Mouse (Mus musculus) neural tube, embryonic 13.5 days (tissue): ENCODE measurements around the gene Gm20431. TPM values are rescaled to one million over a fixed set of nuclear protein-coding genes. Genes with fewer than 3 reads are reported as not detected.

Experiments
- ATAC-seq: fragments of 200-750 bp; cut with Nextera tagmentation; 2 replicates; pipeline ENCODE4 v1.8.0; 2017; ENCODE audit warnings: low read depth, mild to moderate bottlenecking, moderate TSS enrichment, moderate library complexity
- H3K27ac ChIP-seq: fragments of 300-500 bp; sonication (generic); replicated peaks from 2 replicates; pipeline ENCODE4 v1.5.1; 2015; ENCODE audit warnings: moderate library complexity, mild to moderate bottlenecking, inconsistent platforms
- H3K27me3 ChIP-seq: fragments of 300-500 bp; sonication (generic); 2 replicates; pipeline ENCODE4 v1.6.1; 2015; ENCODE audit warnings: mild to moderate bottlenecking, inconsistent platforms
- H3K36me3 ChIP-seq: fragments of 300-500 bp; sonication (generic); 2 replicates; pipeline ENCODE4 v1.6.1; 2015; ENCODE audit warnings: mild to moderate bottlenecking, inconsistent platforms
- H3K4me1 ChIP-seq: fragments of 300-500 bp; sonication (generic); replicated peaks from 2 replicates; pipeline ENCODE4 v1.6.1; 2015; ENCODE audit warnings: inconsistent platforms
- H3K4me2 ChIP-seq: fragments of 300-500 bp; sonication (generic); 2 replicates; pipeline ENCODE4 v1.6.1; 2015; ENCODE audit warnings: inconsistent platforms, mild to moderate bottlenecking, moderate library complexity
- H3K4me3 ChIP-seq: fragments of 300-500 bp; sonication (generic); 2 replicates; pipeline ENCODE4 v1.5.1; 2015; ENCODE audit warnings: mild to moderate bottlenecking, inconsistent platforms
- H3K9ac ChIP-seq: fragments of 300-500 bp; sonication (generic); 2 replicates; pipeline ENCODE4 v1.6.1; 2015; ENCODE audit warnings: moderate library complexity, mild to moderate bottlenecking, inconsistent platforms
- H3K9me3 ChIP-seq: fragments of 300-500 bp; sonication (generic); 2 replicates; pipeline ENCODE4 v1.6.1; 2016; ENCODE audit warnings: inconsistent platforms
- WGBS: fragments of 180-500 bp; shearing (Covaris S2); methylation state at CpG from one replicate; pipeline ENCODE4 v1.1.7; 2015; 5-methylcytosine and 5-hydroxymethylcytosine counted together
- polyA plus RNA-seq: library from polyadenylated mRNA; unstranded; fragments of >200 nt; fragmentation: Nextera tagmentation; extraction: Ambion mirVana; gene quantifications from 2 replicates; pipeline ENCODE4 v1.2.1, GENCODE M21; 2015

Gene Gm20431
- polyA plus RNA-seq: 9.1 and 9.3 TPM in 2 replicates

DNA sequence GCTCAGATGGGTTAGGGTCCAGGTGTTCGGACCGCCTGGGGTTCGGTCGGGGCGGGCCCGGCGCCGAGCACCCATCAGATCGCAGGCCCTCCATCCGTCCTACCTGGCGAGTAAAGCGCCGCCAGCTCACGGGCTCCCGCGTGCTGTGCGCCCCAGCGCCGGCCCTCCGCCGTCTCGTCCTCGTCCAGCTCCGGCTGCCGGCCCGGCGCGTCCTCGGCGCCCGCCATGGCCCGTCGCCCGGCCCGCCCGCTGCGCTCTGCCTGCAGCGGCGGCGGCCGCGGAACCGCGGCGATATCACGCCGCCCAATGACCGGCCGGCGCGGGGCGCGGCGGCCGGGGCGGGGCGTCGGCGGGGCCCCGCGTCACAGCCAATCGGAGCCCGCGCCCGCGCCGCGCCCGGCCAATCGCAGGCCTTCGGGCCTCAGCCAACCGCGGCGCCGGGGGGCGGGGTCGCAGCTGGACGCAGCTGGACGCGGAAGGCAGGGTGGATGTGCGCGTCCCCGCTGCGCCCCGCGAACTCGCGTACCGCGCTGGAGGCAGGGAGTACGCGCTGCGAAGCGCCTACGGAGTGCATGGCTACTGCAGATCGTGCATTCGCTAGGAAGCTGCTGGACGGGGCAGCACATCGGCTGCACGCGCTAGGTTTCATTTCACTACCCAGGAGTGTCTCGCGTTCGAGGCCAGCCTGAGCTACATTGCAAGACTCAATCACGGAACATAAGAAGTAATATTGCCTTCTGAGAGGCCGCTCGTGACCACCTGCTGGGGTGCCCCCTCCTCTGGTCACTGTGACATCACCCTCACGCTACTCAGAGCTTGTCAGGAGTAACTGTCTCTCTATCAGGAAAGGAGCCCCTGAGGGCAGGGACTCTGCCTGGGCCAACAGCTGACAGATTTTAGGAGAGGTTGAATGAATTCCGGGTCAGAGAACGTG is at the start of gene Gm20431:
TSS of gene Gm20431 (minus strand) at position 227 of the 934 bp plus-strand sequence.
- whole genome bisulfite sequencing: under 1% methylated on average over 105 of the region's 110 CpGs

DNA sequence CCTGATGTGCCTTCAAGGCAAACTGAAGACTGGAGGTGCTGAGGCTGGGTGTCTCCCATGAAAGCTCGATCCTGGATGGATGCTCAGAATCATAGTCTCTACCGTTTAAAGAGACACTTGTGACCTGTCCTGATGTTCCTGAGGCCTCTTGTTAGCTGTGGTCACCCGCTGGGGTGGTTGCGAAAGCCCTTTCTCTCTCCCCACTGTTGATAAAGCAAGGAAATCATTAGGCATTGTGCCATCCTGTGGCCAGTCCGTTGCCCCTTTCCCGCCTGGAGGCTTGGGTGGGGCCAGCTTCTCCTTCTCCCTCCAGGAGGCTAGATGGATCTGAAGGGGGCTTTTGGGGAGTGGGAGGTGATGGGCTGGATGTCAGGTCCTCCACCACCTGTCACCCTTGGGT is 49.3 kb upstream of the Gm20431 start:
- Histone ChIP-seq H3K9me3 (no peaks in the 10 kb centered on the region), H3K36me3 (no peaks in the 10 kb centered on the region), H3K27ac (no peak overlapping the region), H3K4me3 (no peak overlapping the region), H3K4me1 (0 out of 2 replicates have a peak, but pooled peaks cover 6% of the 10 kb centered on the region), H3K4me2 (no peak overlapping the region), H3K27me3 (no peaks in the 10 kb centered on the region), H3K9ac (no peak overlapping the region)
- no peak for ATAC-seq
- 54% methylated on average over 6 of the region's 6 CpGs for WGBS

More for the DNA sequence above, at the start of gene Gm20431:
- Histone ChIP-seq H3K4me1 (peaks cover 39% of the 10 kb centered on the region), H3K27me3 (peaks cover 12% of the 10 kb centered on the region), H3K4me2 (peak within 1 kb of the TSS; percentile 98), H3K36me3 (peaks cover 10% of the 10 kb centered on the region; the same call in 1 of the 2 replicates), H3K9ac (peak within 1 kb of the TSS; percentile 92), H3K4me3 (peak within 1 kb of the TSS; percentile 86), H3K27ac (peak within 1 kb of the TSS; percentile 73), H3K9me3 (no peaks in the 10 kb centered on the region)
- peak; percentile 93 for ATAC-seq

DNA sequence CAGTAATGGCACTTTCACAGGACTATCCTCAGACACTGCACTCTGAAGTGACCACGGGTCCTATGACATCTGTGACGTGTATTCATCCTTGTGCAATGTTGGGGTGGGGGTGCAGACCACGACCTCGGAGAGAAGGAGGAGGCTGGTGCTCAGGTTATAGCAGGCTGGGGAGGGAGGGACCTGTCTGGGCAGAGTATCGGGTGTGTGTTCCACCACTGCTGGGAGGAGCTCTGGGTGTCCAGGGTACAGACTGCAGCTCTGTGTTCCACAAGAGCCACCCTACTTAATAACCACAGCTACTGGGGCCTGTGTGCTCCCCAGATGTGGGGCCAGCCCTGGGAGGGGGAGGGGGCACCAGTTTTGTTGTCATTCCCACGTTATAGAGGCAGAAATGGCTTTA is 48.7 kb upstream of the Gm20431 start:
- H3K27ac ChIP-seq: no peak overlapping the region
- no peaks in the 10 kb centered on the region for H3K27me3 ChIP-seq
- no peak for ATAC-seq
- H3K4me2 ChIP-seq: no peak overlapping the region
- H3K36me3 ChIP-seq: no peaks in the 10 kb centered on the region
- 70% methylated on average over 6 of the region's 6 CpGs for WGBS
- H3K9ac ChIP-seq: no peak overlapping the region
- H3K4me3 ChIP-seq: no peak overlapping the region
- H3K9me3 ChIP-seq: no peaks in the 10 kb centered on the region
- H3K4me1 ChIP-seq: 0 out of 2 replicates have a peak, but pooled peaks cover 6% of the 10 kb centered on the region

DNA sequence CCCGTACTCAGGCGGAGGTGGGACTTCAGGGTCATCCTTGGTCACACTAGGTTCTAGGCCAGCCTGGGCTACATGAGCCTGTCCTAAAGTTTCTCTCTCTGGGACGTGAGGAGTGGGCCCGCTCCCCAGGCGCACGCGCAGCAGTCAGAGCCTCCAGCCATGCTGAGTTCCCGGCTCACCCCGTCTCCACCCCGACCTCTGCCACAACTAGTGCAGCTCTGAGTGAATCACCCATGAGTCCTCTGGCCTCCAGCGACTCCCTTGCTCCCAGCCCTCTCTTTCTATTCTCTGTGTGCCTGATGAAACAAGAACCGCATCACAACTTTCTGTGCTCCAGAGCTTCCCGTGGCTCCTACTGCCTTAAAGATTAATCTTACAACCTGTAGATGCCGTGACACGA is 47.1 kb upstream of the Gm20431 start:
- Histone ChIP-seq H3K27ac (no peak overlapping the region), H3K9me3 (no peaks in the 10 kb centered on the region), H3K4me2 (no peak overlapping the region), H3K36me3 (no peaks in the 10 kb centered on the region), H3K27me3 (no peaks in the 10 kb centered on the region), H3K9ac (no peak overlapping the region), H3K4me1 (0 out of 2 replicates have a peak, but pooled peaks cover 6% of the 10 kb centered on the region), H3K4me3 (no peak overlapping the region)
- 67% methylated on average over 15 of the region's 15 CpGs for WGBS
- ATAC-seq: no peak

DNA sequence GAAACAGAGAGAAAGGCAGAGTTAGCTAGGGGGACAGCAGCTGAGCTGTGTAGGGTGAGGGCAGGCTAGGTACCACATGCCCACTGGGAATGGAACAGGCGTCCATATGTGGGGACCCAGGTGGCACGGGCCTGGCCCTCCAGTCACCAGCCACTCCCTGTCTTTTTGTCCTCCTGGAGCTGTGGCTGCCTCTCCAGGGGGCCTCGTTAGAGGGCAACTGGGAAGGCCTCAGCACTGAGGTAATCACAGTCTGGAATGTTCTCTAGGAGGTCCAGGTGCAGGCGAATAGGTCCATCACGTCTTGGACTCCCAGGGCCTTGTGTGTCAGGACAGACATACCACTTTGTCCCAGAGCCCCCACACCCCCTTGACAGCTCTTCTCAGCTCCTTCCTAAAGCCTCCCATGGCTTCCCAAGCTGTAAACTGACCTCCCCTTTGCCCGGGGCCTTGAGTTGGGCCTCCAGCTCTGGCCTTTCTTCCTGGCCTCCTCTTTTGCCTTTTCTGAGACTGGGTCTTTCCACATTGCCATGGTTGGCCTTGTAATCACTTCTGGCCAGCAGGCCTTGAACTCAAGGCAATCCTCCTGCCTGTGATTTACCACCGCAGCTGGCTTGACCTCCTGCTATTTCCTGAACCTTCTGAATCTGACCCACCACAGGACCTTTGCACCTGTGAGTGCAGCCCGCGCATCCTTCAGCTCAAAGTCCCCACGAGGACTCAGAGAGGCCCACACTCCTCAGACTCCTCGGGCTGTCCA is 45.1 kb upstream of the Gm20431 start:
- H3K4me3 ChIP-seq: no peak overlapping the region
- 0 out of 2 replicates have a peak, but pooled peaks cover 6% of the 10 kb centered on the region for H3K4me1 ChIP-seq
- 71% methylated on average over 11 of the region's 11 CpGs for WGBS
- no peak for ATAC-seq
- no peak overlapping the region for H3K27ac ChIP-seq
- H3K4me2 ChIP-seq: no peak overlapping the region
- H3K36me3 ChIP-seq: no peaks in the 10 kb centered on the region
- no peak overlapping the region for H3K9ac ChIP-seq
- no peaks in the 10 kb centered on the region for H3K27me3 ChIP-seq
- no peaks in the 10 kb centered on the region for H3K9me3 ChIP-seq

DNA sequence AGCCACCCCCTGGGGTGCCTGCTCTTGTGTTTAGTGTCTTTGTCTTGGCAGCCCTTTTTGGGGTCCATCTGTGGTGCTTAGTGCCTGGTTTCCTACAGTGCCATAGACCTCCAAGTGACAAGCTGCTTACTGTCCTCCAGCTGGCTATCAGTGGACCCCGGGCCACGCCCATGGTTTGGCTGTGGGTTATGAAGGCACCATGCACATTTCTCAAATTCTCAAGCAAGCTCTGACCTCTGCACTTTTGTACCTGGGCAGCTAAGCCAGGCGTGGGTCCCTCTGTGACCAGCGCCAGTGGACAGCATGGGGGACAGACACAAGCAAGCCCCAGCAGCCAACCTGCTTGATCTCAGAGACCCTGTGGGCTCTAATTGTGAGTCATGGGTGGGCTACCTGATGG is 43.1 kb upstream of the Gm20431 start:
- ATAC-seq: no peak
- H3K9me3 ChIP-seq: no peaks in the 10 kb centered on the region
- H3K27me3 ChIP-seq: no peaks in the 10 kb centered on the region
- H3K27ac ChIP-seq: no peak overlapping the region
- H3K4me1 ChIP-seq: 0 out of 2 replicates have a peak, but pooled peaks cover 6% of the 10 kb centered on the region
- no peak overlapping the region for H3K4me3 ChIP-seq
- H3K36me3 ChIP-seq: no peaks in the 10 kb centered on the region
- H3K4me2 ChIP-seq: no peak overlapping the region
- WGBS: 88% methylated on average over 4 of the region's 4 CpGs
- H3K9ac ChIP-seq: no peak overlapping the region

DNA sequence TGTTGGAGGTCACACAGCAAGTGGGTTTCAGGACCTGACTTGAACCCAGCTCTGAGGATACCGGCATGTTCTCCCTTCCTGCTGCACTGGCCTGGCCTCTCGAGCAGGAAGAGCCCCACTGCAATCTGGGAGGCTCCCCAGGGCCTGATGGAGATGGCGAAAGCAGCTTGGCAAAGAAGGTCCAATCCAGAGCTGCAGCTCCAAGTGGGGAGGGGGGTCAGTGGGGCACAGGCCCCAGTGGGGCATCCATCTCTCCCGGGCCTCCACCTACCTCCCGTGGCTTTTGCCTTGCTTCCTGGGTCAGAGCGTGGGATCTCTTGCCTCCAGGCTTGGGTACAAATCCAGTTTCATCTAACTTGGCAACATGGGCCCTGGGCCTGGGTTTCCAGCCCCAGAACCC is 40.8 kb upstream of the Gm20431 start:
- no peak for ATAC-seq
- no peaks in the 10 kb centered on the region for H3K9me3 ChIP-seq
- H3K27ac ChIP-seq: no peak overlapping the region
- H3K9ac ChIP-seq: no peak overlapping the region
- no peak overlapping the region for H3K4me3 ChIP-seq
- H3K36me3 ChIP-seq: no peaks in the 10 kb centered on the region
- 0 out of 2 replicates have a peak, but pooled peaks cover 6% of the 10 kb centered on the region for H3K4me1 ChIP-seq
- no peak overlapping the region for H3K4me2 ChIP-seq
- H3K27me3 ChIP-seq: no peaks in the 10 kb centered on the region
- WGBS: 80% methylated on average over 6 of the region's 6 CpGs

DNA sequence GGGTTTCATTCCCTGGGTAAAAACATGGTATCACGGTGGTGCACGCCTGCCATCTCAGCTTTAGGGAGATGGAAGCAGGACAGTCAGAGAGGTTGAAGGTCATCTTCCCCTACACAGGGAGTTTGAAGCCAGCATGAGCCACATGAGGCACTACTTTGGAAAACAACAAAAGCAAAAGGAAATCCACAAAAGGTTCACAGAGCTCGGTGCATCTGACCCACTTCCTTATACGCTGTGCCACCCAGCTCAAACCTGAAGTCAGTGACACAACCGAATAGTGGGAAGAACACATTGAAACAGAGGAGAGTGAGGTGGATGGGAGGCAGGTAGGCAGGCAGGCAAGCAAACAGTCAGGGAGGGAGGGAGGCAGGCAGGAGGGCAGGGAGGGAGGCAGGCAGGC is 40.2 kb upstream of the Gm20431 start:
- Histone ChIP-seq H3K4me2 (no peak overlapping the region), H3K9ac (no peak overlapping the region), H3K9me3 (no peaks in the 10 kb centered on the region), H3K4me1 (0 out of 2 replicates have a peak, but pooled peaks cover 6% of the 10 kb centered on the region), H3K36me3 (no peaks in the 10 kb centered on the region), H3K4me3 (no peak overlapping the region), H3K27me3 (no peaks in the 10 kb centered on the region), H3K27ac (no peak overlapping the region)
- ATAC-seq: no peak
- WGBS: 70% methylated on average over 5 of the region's 5 CpGs

DNA sequence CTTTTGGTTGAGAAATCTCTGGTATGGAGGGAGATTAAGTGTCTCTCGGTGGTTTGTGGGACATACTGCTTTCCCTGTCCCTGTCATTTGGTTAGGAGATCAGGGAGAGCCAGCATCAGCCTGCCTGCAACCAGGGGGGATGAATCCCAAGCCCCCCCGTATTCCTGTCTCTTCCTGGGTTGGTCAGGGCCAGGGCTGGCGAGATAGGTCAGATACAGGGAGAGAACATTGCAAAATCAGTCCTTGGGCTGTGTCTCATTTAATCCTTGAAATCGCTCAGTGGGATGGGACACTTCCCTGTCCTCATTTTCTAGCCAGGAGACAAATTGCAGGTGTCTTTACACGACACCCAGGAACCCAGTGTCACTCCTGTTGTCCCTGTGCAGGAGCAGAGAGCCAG is 38.7 kb upstream of the Gm20431 start:
- H3K9me3 ChIP-seq: peaks cover 5% of the 10 kb centered on the region
- no peaks in the 10 kb centered on the region for H3K27me3 ChIP-seq
- WGBS: 83% methylated on average over 5 of the region's 5 CpGs
- ATAC-seq: no peak
- H3K4me3 ChIP-seq: no peak overlapping the region
- no peak overlapping the region for H3K4me2 ChIP-seq
- H3K27ac ChIP-seq: no peak overlapping the region
- H3K9ac ChIP-seq: no peak overlapping the region
- no peaks in the 10 kb centered on the region for H3K36me3 ChIP-seq
- no peaks in the 10 kb centered on the region for H3K4me1 ChIP-seq

DNA sequence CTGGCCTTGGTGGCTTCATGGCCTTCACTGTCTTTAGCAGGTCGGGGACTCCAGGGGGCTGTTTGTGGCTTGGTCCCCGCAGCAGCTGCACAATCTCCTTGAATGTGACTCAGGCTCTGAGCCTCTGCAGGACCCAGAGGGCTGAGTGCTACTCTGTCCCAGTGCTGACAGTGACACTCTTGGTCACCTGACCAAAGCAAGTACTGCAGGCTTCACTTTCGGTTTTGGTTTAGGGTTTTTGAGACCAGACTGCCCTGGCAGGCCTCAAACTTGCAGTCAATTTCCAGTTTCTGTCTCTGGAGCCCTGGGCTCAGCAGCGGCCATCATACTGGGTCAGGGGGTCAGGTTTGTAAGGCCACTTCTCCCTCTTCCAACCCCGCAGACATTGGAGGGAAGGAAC is 36.6 kb upstream of the Gm20431 start:
- Histone ChIP-seq H3K9me3 (peaks cover 6% of the 10 kb centered on the region), H3K27me3 (peaks cover 4% of the 10 kb centered on the region), H3K4me1 (no peaks in the 10 kb centered on the region), H3K36me3 (no peaks in the 10 kb centered on the region), H3K4me2 (no peak overlapping the region), H3K4me3 (no peak overlapping the region), H3K9ac (no peak overlapping the region), H3K27ac (no peak overlapping the region)
- 62% methylated on average over 5 of the region's 5 CpGs for whole genome bisulfite sequencing
- ATAC-seq: no peak

DNA sequence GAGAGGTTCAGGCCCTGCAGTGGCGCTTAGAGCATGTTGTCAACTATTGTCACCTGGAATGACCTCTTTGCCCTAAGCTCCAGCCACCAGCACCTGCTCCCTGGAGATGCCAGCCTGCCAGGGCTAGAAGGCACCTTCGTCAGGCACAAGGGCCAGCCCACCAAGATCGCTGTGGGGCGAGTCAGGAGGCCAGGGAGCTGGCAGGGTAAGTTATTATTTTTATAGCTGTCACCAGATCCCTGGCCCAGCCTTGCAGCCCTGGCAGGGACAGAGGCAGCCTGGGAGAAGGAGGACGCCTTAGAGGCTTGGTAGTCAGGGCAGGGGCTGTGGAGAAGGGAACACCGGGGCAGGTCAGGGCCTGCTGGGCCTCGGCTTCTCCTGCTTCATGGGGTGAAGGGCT is 34.8 kb upstream of the Gm20431 start:
- H3K4me3 ChIP-seq: no peak overlapping the region
- peaks cover 6% of the 10 kb centered on the region for H3K9me3 ChIP-seq
- no peak overlapping the region for H3K27ac ChIP-seq
- H3K9ac ChIP-seq: no peak overlapping the region
- H3K27me3 ChIP-seq: peaks cover 18% of the 10 kb centered on the region
- H3K4me2 ChIP-seq: no peak overlapping the region
- no peaks in the 10 kb centered on the region for H3K36me3 ChIP-seq
- H3K4me1 ChIP-seq: no peaks in the 10 kb centered on the region
- 85% methylated on average over 7 of the region's 7 CpGs for WGBS
- ATAC-seq: no peak

DNA sequence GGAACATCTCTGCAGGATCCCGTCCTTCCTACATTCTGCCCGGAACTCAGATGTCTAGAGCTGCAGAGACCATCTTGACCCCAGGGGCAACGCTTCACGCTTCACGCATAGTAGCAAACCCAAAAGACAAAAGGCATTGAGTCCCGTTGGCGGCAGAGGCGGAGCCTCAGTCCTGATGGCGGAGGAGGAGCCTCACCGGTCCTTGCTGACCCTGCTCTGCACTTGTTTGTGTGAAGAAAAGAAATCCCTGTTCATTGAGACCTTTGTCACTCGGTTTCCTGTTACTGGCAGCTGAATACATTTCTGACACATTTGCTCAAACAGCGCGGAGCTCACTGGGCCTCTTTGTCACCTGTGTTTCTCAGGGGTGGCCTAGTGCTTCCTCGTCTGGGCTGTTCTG is 34.2 kb upstream of the Gm20431 start:
- WGBS: 71% methylated on average over 14 of the region's 14 CpGs
- no peaks in the 10 kb centered on the region for H3K36me3 ChIP-seq
- H3K27ac ChIP-seq: no peak overlapping the region
- H3K9ac ChIP-seq: no peak overlapping the region
- ATAC-seq: no peak
- H3K4me3 ChIP-seq: no peak overlapping the region
- H3K27me3 ChIP-seq: peaks cover 25% of the 10 kb centered on the region
- no peaks in the 10 kb centered on the region; the same call in 1 of the 2 replicates for H3K4me1 ChIP-seq
- H3K4me2 ChIP-seq: no peak overlapping the region
- H3K9me3 ChIP-seq: peaks cover 6% of the 10 kb centered on the region
